Mouse (Mus musculus) CD4-positive naive resting alpha-beta T cell, adult 57 days (primary cell): ENCODE measurements around the gene Txk. TPM values are rescaled to one million over a fixed set of nuclear protein-coding genes. Genes with fewer than 3 reads are reported as not detected.

Source experiments
- total RNA-seq: library from RNA; stranded (reverse); gene quantifications from one replicate; pipeline ENCODE4 v1.2.4, GENCODE M21; 2023

Gene Txk
- total RNA-seq = 176 TPM

DNA sequence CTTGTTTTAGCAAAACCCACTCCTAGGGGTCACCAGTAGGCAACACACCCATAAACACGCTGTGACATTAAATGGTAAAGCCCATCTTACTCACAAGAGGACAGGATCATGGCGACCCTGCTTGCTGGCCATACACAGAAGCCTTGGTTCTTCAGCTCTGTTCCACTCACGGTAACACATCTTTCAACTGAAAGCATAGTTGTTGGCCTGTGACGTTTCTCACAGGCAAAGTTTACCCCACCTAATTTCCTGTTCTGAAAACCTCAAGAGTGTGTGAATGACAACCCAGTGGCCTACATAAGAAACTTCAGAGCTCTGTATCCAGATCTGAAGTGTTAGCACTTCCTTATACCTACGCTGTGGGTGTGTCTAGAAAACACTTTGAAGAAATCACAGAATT, at the start of gene Txk:
Txk (minus strand) TSS at position 193 of the 400 bp plus-strand sequence.

DNA sequence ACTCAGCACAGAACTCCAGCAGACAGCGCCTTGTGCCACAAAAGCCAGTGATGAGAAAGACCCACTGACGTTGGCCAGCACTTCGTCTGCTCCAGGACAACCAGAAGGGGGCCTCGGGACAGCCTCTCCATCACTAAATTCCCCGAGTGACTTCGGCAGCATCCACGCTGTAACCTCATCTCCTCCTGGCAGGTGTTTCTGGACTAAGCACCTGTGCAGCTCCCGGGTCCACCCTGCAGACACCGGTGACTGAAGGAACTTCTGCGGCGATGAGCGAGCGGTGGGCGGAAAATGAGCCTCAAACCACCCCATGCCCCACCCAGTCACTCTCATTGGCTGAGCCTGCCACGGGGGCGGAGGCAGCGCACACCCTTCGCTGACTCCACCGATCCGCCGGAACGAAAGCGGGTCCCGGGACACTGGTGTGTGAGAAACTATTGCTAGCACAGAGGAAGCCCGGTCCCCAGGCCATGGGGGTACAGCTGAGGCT, 105.1 kb downstream of the Txk start, which contains the start of gene Nipal1:
Nipal1 (plus strand) TSS at position 378 of the 490 bp plus-strand sequence.

Other genes with a start within 250 kb of the Txk start
- gene Corin, start 248.3 kb downstream of the Txk start, total RNA-seq = not detected
- gene Nfxl1, start 193.1 kb downstream of the Txk start, total RNA-seq = 9.1 TPM
- 0.41 TPM for gene Zar1, start 171.5 kb downstream of the Txk start, total RNA-seq
- gene Gm5868, start 165.2 kb downstream of the Txk start, total RNA-seq = not detected
- gene Cnga1, start 108.5 kb downstream of the Txk start, total RNA-seq = 14.6 TPM
- gene Nipal1, start 105.0 kb downstream of the Txk start, total RNA-seq = 4.9 TPM
- gene Tec, start 115.7 kb upstream of the Txk start, total RNA-seq = 11.8 TPM
- 67.9 TPM for gene Slain2, start 161.5 kb upstream of the Txk start, total RNA-seq
- gene Gm10135, start 221.9 kb upstream of the Txk start, total RNA-seq = not detected